Mouse (Mus musculus) MEL (cell line): ENCODE data around the gene Prkar1a. TPM values are rescaled to one million over a fixed set of nuclear protein-coding genes. Genes with fewer than 3 reads are reported as not detected.

Experiments
- DNase-seq: peaks from one replicate; pipeline ENCODE4 v3.0.0; 2011; ENCODE audit warnings: low read depth, low spot score
- H3K27ac ChIP-seq: 2 replicates; pipeline ENCODE4 v1.5.1; 2012; ENCODE audit warnings: low read depth, mild to moderate bottlenecking, control low read depth, low read length, moderate library complexity; ENCODE audit not compliant: control insufficient read depth
- H3K27me3 ChIP-seq, 2 experiments: fragments of 150-350 bp in 1 of 2; sonication (generic) in 1 of 2; 2 replicates each; pipeline ENCODE4 v1.6.1; 2012; ENCODE audit warnings: low read length in 2 of 2, mild to moderate bottlenecking in 2 of 2, improper control_type of control experiment in 1 of 2, moderate library complexity in 1 of 2; ENCODE audit not compliant: insufficient read depth in 2 of 2, control insufficient read depth in 1 of 2
- H3K36me3 ChIP-seq, 2 experiments: 2 replicates each; pipeline ENCODE4 v1.6.1; 2012 to 2014; ENCODE audit warnings: low read length in 2 of 2, improper control_type of control experiment in 1 of 2, inconsistent platforms in 1 of 2, mild to moderate bottlenecking in 1 of 2; ENCODE audit not compliant: insufficient read depth in 2 of 2, control insufficient read depth in 1 of 2
- H3K4me1 ChIP-seq, 2 experiments: fragments of 150-350 bp in 1 of 2; sonication (generic) in 1 of 2; 2 replicates each; pipeline ENCODE4 v1.6.1; 2012; ENCODE audit warnings: low read length in 2 of 2, improper control_type of control experiment in 1 of 2, mild to moderate bottlenecking in 1 of 2; ENCODE audit not compliant: insufficient read depth in 2 of 2, control insufficient read depth in 1 of 2
- H3K4me3 ChIP-seq, 2 experiments: fragments of 150-350 bp in 1 of 2; sonication (generic) in 1 of 2; 2 replicates each; pipeline ENCODE4 v1.5.1; 2012; ENCODE audit warnings: low read depth in 2 of 2, low read length in 2 of 2, mild to moderate bottlenecking in 2 of 2, moderate library complexity in 2 of 2, control low read depth in 1 of 2, improper control_type of control experiment in 1 of 2; ENCODE audit not compliant: control insufficient read depth in 1 of 2, insufficient read depth in 1 of 2
- H3K79me2 ChIP-seq: 2 replicates; pipeline ENCODE4 v1.6.1; 2012; ENCODE audit warnings: mild to moderate bottlenecking, low read length, moderate library complexity; ENCODE audit not compliant: control insufficient read depth, poor library complexity, insufficient read depth
- H3K9ac ChIP-seq: 2 replicates; pipeline ENCODE4 v1.6.1; 2012; ENCODE audit warnings: low read depth, mild to moderate bottlenecking, control low read depth, low read length, moderate library complexity; ENCODE audit not compliant: control insufficient read depth, poor library complexity, severe bottlenecking
- H3K9me3 ChIP-seq: fragments of 150-350 bp; sonication (generic); replicated peaks from 2 replicates; pipeline ENCODE4 v1.6.1; 2012; ENCODE audit warnings: mild to moderate bottlenecking, low read length, improper control_type of control experiment, moderate library complexity; ENCODE audit not compliant: insufficient read depth
- CHD1 ChIP-seq: IDR thresholded peaks from 2 replicates; pipeline ENCODE4 v1.6.1; 2012; ENCODE audit warnings: low read depth, mild to moderate bottlenecking, inconsistent platforms, low read length, improper control_type of control experiment
- CTCF ChIP-seq, 3 experiments: IDR thresholded peaks in 2 of 3; conservative IDR thresholded peaks in 1 of 3; 2 replicates each; pipeline ENCODE4 v1.5.1; 2011 to 2012; ENCODE audit warnings: low read length in 3 of 3, low read depth in 2 of 3, mild to moderate bottlenecking in 2 of 3, improper control_type of control experiment in 1 of 3, inconsistent platforms in 1 of 3, mixed read lengths in 1 of 3, moderate library complexity in 1 of 3; ENCODE audit not compliant: control insufficient read depth in 1 of 3, insufficient read depth in 1 of 3, poor library complexity in 1 of 3, severe bottlenecking in 1 of 3
- E2F4 ChIP-seq: IDR thresholded peaks from 2 replicates; pipeline ENCODE4 v1.6.1; 2011; ENCODE audit warnings: low read depth, low read length, improper control_type of control experiment, borderline replicate concordance
- ELF1 ChIP-seq: IDR thresholded peaks from 2 replicates; pipeline ENCODE4 v1.6.1; 2014; ENCODE audit warnings: low read depth, mild to moderate bottlenecking, inconsistent platforms, low read length, improper control_type of control experiment, moderate library complexity
- EP300 ChIP-seq, 2 experiments: IDR thresholded peaks; 2 replicates each; pipeline ENCODE4 v1.6.1; 2011; ENCODE audit warnings: improper control_type of control experiment in 2 of 2, low read length in 2 of 2, low read depth in 1 of 2, mild to moderate bottlenecking in 1 of 2
- ETS1 ChIP-seq: IDR thresholded peaks from 2 replicates; pipeline ENCODE4 v1.6.1; 2012; ENCODE audit warnings: low read depth, mild to moderate bottlenecking, inconsistent platforms, low read length, improper control_type of control experiment, moderate library complexity
- GABPA ChIP-seq: IDR thresholded peaks from 2 replicates; pipeline ENCODE4 v1.6.1; 2012; ENCODE audit warnings: low read depth, mild to moderate bottlenecking, inconsistent platforms, low read length, improper control_type of control experiment, moderate library complexity
- HCFC1 ChIP-seq: IDR thresholded peaks from 2 replicates; pipeline ENCODE4 v1.6.1; 2012; ENCODE audit warnings: low read depth, mild to moderate bottlenecking, inconsistent platforms, low read length, improper control_type of control experiment, moderate library complexity
- KAT2A ChIP-seq: conservative IDR thresholded peaks from 2 replicates; pipeline ENCODE4 v1.6.1; 2012; ENCODE audit warnings: low read depth, low read length, improper control_type of control experiment, inconsistent platforms
- MEF2A ChIP-seq: IDR thresholded peaks from 2 replicates; pipeline ENCODE4 v1.6.1; 2014; ENCODE audit warnings: low read depth, mild to moderate bottlenecking, inconsistent platforms, low read length, improper control_type of control experiment; ENCODE audit not compliant: poor library complexity, insufficient replicate concordance, severe bottlenecking; ENCODE audit errors: extremely low read depth
- MYB ChIP-seq: IDR thresholded peaks from 2 replicates; pipeline ENCODE4 v1.6.1; 2011; ENCODE audit warnings: mild to moderate bottlenecking, low read depth, low read length, improper control_type of control experiment
- MYC ChIP-seq: IDR thresholded peaks from 2 replicates; pipeline ENCODE4 v1.6.1; 2011; ENCODE audit warnings: low read depth, mild to moderate bottlenecking, low read length, improper control_type of control experiment, moderate library complexity
- POLR2A ChIP-seq, 2 experiments: IDR thresholded peaks; 2 replicates each; pipeline ENCODE4 v1.6.1; 2011 to 2012; ENCODE audit warnings: low read length in 2 of 2, mild to moderate bottlenecking in 2 of 2, control low read depth in 1 of 2, improper control_type of control experiment in 1 of 2, low read depth in 1 of 2, moderate library complexity in 1 of 2; ENCODE audit not compliant: control insufficient read depth in 1 of 2, insufficient read depth in 1 of 2, poor library complexity in 1 of 2
- POLR2AphosphoS2 ChIP-seq: IDR thresholded peaks from 2 replicates; pipeline ENCODE4 v1.6.1; 2011; ENCODE audit warnings: low read length, improper control_type of control experiment
- SIN3A ChIP-seq: IDR thresholded peaks from 2 replicates; pipeline ENCODE4 v1.6.1; 2012; ENCODE audit warnings: low read length, improper control_type of control experiment, inconsistent platforms
- SMC3 ChIP-seq: IDR thresholded peaks from 2 replicates; pipeline ENCODE4 v1.6.1; 2011; ENCODE audit warnings: low read depth, low read length, improper control_type of control experiment
- TBP ChIP-seq: IDR thresholded peaks from 2 replicates; pipeline ENCODE4 v1.8.0; 2011; ENCODE audit warnings: low read depth, low read length, improper control_type of control experiment
- TCF12 ChIP-seq: IDR thresholded peaks from 2 replicates; pipeline ENCODE4 v1.6.1; 2014; ENCODE audit warnings: low read depth, mild to moderate bottlenecking, inconsistent platforms, low read length, improper control_type of control experiment, moderate library complexity
- USF1 ChIP-seq: IDR thresholded peaks from 2 replicates; pipeline ENCODE4 v1.6.1; 2014; ENCODE audit warnings: low read depth, mild to moderate bottlenecking, inconsistent platforms, low read length, improper control_type of control experiment, moderate library complexity
- ZKSCAN1 ChIP-seq: IDR thresholded peaks from 2 replicates; pipeline ENCODE4 v1.6.1; 2012; ENCODE audit warnings: low read depth, mild to moderate bottlenecking, inconsistent platforms, low read length, improper control_type of control experiment, moderate library complexity
- ZMIZ1 ChIP-seq: IDR thresholded peaks from 2 replicates; pipeline ENCODE4 v1.6.1; 2012; ENCODE audit warnings: low read depth, mild to moderate bottlenecking, inconsistent platforms, low read length, improper control_type of control experiment, moderate library complexity
- ZNF384 ChIP-seq: IDR thresholded peaks from 2 replicates; pipeline ENCODE4 v1.6.1; 2012; ENCODE audit warnings: low read depth, mild to moderate bottlenecking, inconsistent platforms, low read length, improper control_type of control experiment
- polyA plus RNA-seq, 2 experiments: library from polyadenylated mRNA; stranded (reverse) in 1 of 2; unstranded in 1 of 2; fragments of >175 nt in 1 of 2; fragments of >200 nt in 1 of 2; gene quantifications; 2 replicates each; pipeline versions ENCODE4 v1.2.1 to v1.2.4; 2012; ENCODE audit warnings: low replicate concordance in 2 of 2, low read depth in 1 of 2; ENCODE audit not compliant: insufficient read length in 2 of 2, insufficient read depth in 1 of 2, missing spikeins in 1 of 2
- total RNA-seq: library from RNA; depleted of rRNA; stranded (reverse); fragments of 300-350 nt; gene quantifications from 2 replicates; pipeline ENCODE4 v1.2.3, GENCODE M21; 2012

Gene Prkar1a
- total and polyA plus RNA-seq, 3 experiments = 69.6 to 152 TPM; not detected in 1

GRCm38 (mm10) chr11:109608976-109609625 lies 40.1 kb upstream of the Prkar1a start:
- Histone ChIP-seq H3K36me3 (peaks cover 0 to 17% of the 10 kb centered on the region in 2 experiments; a peak in 2 of 4 replicates), H3K4me1 (peaks cover 12 to 22% of the 10 kb centered on the region in 2 experiments), H3K27ac (no peak overlapping the region), H3K4me3 (no peak overlapping the region), H3K9ac (no peak overlapping the region), H3K79me2 (no peaks in the 10 kb centered on the region), H3K9me3 (no peaks in the 10 kb centered on the region), H3K27me3 (no peaks in the 10 kb centered on the region)
- DNase-seq = no peak
- no peak for TF ChIP-seq MYC
- no peak for TF ChIP-seq ETS1
- TF ChIP-seq HCFC1 = no peak
- TF ChIP-seq ZNF384 = no peak

DNA sequence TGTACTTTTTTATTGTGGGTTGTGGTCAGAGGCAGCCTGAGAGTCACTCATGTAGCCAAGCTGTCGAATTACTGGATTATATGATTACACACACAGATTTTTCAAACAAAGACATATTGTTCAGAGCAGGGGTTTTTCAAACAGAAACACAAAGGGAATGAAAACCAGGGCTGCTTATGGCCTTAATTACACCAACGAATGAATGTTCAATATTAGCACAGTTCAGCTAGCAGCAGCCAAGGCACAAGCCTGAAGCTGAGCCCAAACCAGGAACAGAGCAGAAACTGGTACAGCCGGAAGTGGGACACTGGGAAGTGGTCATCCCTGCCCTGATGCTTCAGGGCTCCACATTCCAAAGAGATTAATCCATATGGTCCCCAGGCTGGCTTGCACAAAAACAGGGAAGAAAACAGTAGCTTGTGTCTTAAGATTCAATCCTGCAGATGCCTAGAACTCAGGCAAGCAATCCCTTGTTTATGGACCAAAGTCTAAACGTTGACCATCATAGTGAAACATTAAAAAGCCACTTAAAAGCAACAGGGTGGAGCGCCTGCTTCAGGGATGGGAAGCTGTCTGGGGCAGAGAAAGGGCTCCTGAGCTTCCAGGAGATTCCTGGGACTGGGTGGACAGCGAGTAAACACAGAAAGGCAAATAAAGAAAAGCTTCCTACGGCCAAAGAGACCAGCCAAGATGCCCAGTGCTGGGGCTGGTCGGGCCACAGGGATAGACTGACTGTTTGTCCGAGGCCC lies 39.0 kb upstream of the Prkar1a start:
- H3K36me3 ChIP-seq = peaks cover 0 to 17% of the 10 kb centered on the region in 2 experiments; a peak in 2 of 4 replicates
- peaks cover 12 to 22% of the 10 kb centered on the region in 2 experiments for H3K4me1 ChIP-seq
- H3K27ac ChIP-seq = no peak overlapping the region
- no peaks in the 10 kb centered on the region for H3K9me3 ChIP-seq
- H3K9ac ChIP-seq = peak overlapping the region; percentile 67
- H3K79me2 ChIP-seq = no peaks in the 10 kb centered on the region
- DNase-seq = no peak
- no peak for TF ChIP-seq E2F4
- TF ChIP-seq EP300 (IDR thresholded peaks at IDR 0.05; ENCODE audit: low read depth in 1 of 2, low read length in 2 of 2) = no peak
- TF ChIP-seq TCF12 = no peak
- TF ChIP-seq ZKSCAN1 = no peak
- no peak for TF ChIP-seq ZMIZ1
- no peaks in the 10 kb centered on the region for H3K27me3 ChIP-seq
- H3K4me3 ChIP-seq = peak overlapping the region; percentile 72 to 98

- Histone ChIP-seq H3K4me1 (peaks cover 12 to 22% of the 10 kb centered on the region in 2 experiments), H3K9ac (peak overlapping the region; percentile 67), H3K9me3 (no peaks in the 10 kb centered on the region), H3K27ac (no peak overlapping the region), H3K79me2 (no peaks in the 10 kb centered on the region), H3K36me3 (peaks cover 0 to 17% of the 10 kb centered on the region in 2 experiments; a peak in 2 of 4 replicates), H3K4me3 (peak overlapping the region; percentile 72 to 98), H3K27me3 (no peaks in the 10 kb centered on the region)
- no peak for DNase-seq
- TF ChIP-seq HCFC1 = peak; percentile 43; the same call in 1 of the 2 replicates
- peak; percentile 71; the same call in 1 of the 2 replicates for TF ChIP-seq CHD1
- no peak; the same call in 1 of the 2 replicates for TF ChIP-seq KAT2A
- TF ChIP-seq TCF12 = peak; percentile 35; the same call in 1 of the 2 replicates
- TF ChIP-seq MYB = no peak
- TF ChIP-seq USF1 = no peak
- no peak for TF ChIP-seq GABPA
- TF ChIP-seq POLR2A (IDR thresholded peaks at IDR 0.05; ENCODE audit: control insufficient read depth in 1 of 2, insufficient read depth in 1 of 2, low read depth in 1 of 2, low read length in 2 of 2, poor library complexity in 1 of 2) = no peak; a peak in 1 of 4 replicates
- peak; percentile 2 to 26 (median 5); a peak in 2 of 6 replicates for TF ChIP-seq CTCF (IDR thresholded peaks at IDR 0.05 in 2 of 3, conservative IDR thresholded peaks at IDR 0.05 in 1 of 3; ENCODE audit: control insufficient read depth in 1 of 3, insufficient read depth in 1 of 3, low read depth in 2 of 3, low read length in 3 of 3, poor library complexity in 1 of 3, severe bottlenecking in 1 of 3)
- peak; percentile 84 for TF ChIP-seq SIN3A
- peak in 1 of 2 experiments; percentile 30; a peak in 1 of 4 replicates for TF ChIP-seq EP300 (IDR thresholded peaks at IDR 0.05; ENCODE audit: low read depth in 1 of 2, low read length in 2 of 2)
- TF ChIP-seq POLR2AphosphoS2 = no peak
- TF ChIP-seq TBP = no peak
- 0 out of 2 replicates have a peak, but pooled peaks have one; percentile 21 for TF ChIP-seq ELF1
- TF ChIP-seq MEF2A = no peak
- peak; percentile 11; the same call in 1 of the 2 replicates for TF ChIP-seq SMC3
Measured at GRCm38 (mm10) chr11:109610795-109611302, 38.4 kb upstream of the Prkar1a start.
